Mouse (Mus musculus) MEL (cell line): Measurements from ENCODE around the gene Thap4.

Experiments
- BHLHE40 ChIP-seq: IDR thresholded peaks from 2 replicates; pipeline ENCODE4 v1.6.1; 2012; ENCODE audit warnings: low read depth, mild to moderate bottlenecking, inconsistent platforms, low read length, improper control_type of control experiment, borderline replicate concordance
- CTCF ChIP-seq, 3 experiments: IDR thresholded peaks in 2 of 3; conservative IDR thresholded peaks in 1 of 3; 2 replicates each; pipeline ENCODE4 v1.5.1; 2011 to 2012; ENCODE audit warnings: low read length in 3 of 3, low read depth in 2 of 3, mild to moderate bottlenecking in 2 of 3, improper control_type of control experiment in 1 of 3, inconsistent platforms in 1 of 3, mixed read lengths in 1 of 3, moderate library complexity in 1 of 3; ENCODE audit not compliant: control insufficient read depth in 1 of 3, insufficient read depth in 1 of 3, poor library complexity in 1 of 3, severe bottlenecking in 1 of 3
- EP300 ChIP-seq, 2 experiments: IDR thresholded peaks; 2 replicates each; pipeline ENCODE4 v1.6.1; 2011; ENCODE audit warnings: improper control_type of control experiment in 2 of 2, low read length in 2 of 2, low read depth in 1 of 2, mild to moderate bottlenecking in 1 of 2
- JUND ChIP-seq: IDR thresholded peaks from 2 replicates; pipeline ENCODE4 v1.6.1; 2011; ENCODE audit warnings: low read depth, mild to moderate bottlenecking, improper control_type of control experiment, low read length
- MAFK ChIP-seq: IDR thresholded peaks from 2 replicates; pipeline ENCODE4 v1.6.1; 2011; ENCODE audit warnings: low read depth, mild to moderate bottlenecking, low read length, improper control_type of control experiment, borderline replicate concordance
- MAX ChIP-seq: IDR thresholded peaks from 2 replicates; pipeline ENCODE4 v1.6.1; 2011; ENCODE audit warnings: low read length, improper control_type of control experiment
- MAZ ChIP-seq: IDR thresholded peaks from 2 replicates; pipeline ENCODE4 v1.6.1; 2012; ENCODE audit warnings: low read depth, mild to moderate bottlenecking, inconsistent platforms, low read length, improper control_type of control experiment
- MYB ChIP-seq: IDR thresholded peaks from 2 replicates; pipeline ENCODE4 v1.6.1; 2011; ENCODE audit warnings: mild to moderate bottlenecking, low read depth, low read length, improper control_type of control experiment
- MYC ChIP-seq: IDR thresholded peaks from 2 replicates; pipeline ENCODE4 v1.6.1; 2011; ENCODE audit warnings: low read depth, mild to moderate bottlenecking, low read length, improper control_type of control experiment, moderate library complexity
- POLR2A ChIP-seq, 2 experiments: IDR thresholded peaks; 2 replicates each; pipeline ENCODE4 v1.6.1; 2011 to 2012; ENCODE audit warnings: low read length in 2 of 2, mild to moderate bottlenecking in 2 of 2, control low read depth in 1 of 2, improper control_type of control experiment in 1 of 2, low read depth in 1 of 2, moderate library complexity in 1 of 2; ENCODE audit not compliant: control insufficient read depth in 1 of 2, insufficient read depth in 1 of 2, poor library complexity in 1 of 2
- TCF12 ChIP-seq: IDR thresholded peaks from 2 replicates; pipeline ENCODE4 v1.6.1; 2014; ENCODE audit warnings: low read depth, mild to moderate bottlenecking, inconsistent platforms, low read length, improper control_type of control experiment, moderate library complexity
- USF1 ChIP-seq: IDR thresholded peaks from 2 replicates; pipeline ENCODE4 v1.6.1; 2014; ENCODE audit warnings: low read depth, mild to moderate bottlenecking, inconsistent platforms, low read length, improper control_type of control experiment, moderate library complexity
- ZC3H11A ChIP-seq: IDR thresholded peaks from 2 replicates; pipeline ENCODE4 v1.6.1; 2012; ENCODE audit warnings: low read depth, mild to moderate bottlenecking, inconsistent platforms, low read length, improper control_type of control experiment
- ZNF384 ChIP-seq: IDR thresholded peaks from 2 replicates; pipeline ENCODE4 v1.6.1; 2012; ENCODE audit warnings: low read depth, mild to moderate bottlenecking, inconsistent platforms, low read length, improper control_type of control experiment

- TF ChIP-seq TCF12, result no peak
- no peak for TF ChIP-seq ZNF384
- no peak for TF ChIP-seq POLR2A (IDR thresholded peaks at IDR 0.05; ENCODE audit: control insufficient read depth in 1 of 2, insufficient read depth in 1 of 2, low read depth in 1 of 2, low read length in 2 of 2, poor library complexity in 1 of 2)
- TF ChIP-seq MAZ, result no peak
- TF ChIP-seq CTCF (IDR thresholded peaks at IDR 0.05 in 2 of 3, conservative IDR thresholded peaks at IDR 0.05 in 1 of 3; ENCODE audit: control insufficient read depth in 1 of 3, insufficient read depth in 1 of 3, low read depth in 2 of 3, low read length in 3 of 3, poor library complexity in 1 of 3, severe bottlenecking in 1 of 3), result no peak
- no peak for TF ChIP-seq MYC
- no peak for TF ChIP-seq EP300 (IDR thresholded peaks at IDR 0.05; ENCODE audit: low read depth in 1 of 2, low read length in 2 of 2)
- no peak for TF ChIP-seq MYB
- no peak for TF ChIP-seq ZC3H11A
- TF ChIP-seq BHLHE40, result no peak
- no peak for TF ChIP-seq MAFK
- TF ChIP-seq JUND, result no peak
- no peak for TF ChIP-seq MAX
- TF ChIP-seq USF1, result no peak
Measured at GRCm38 (mm10) chr1:93694966-93695365, 59.7 kb downstream of the Thap4 start.
